24 mouse cellular contexts compared by ENCODE assay signal in genomic region chr6:7594445-7594844, GRCm38 (mm10). TPM values are rescaled to one million over a fixed set of nuclear protein-coding genes. Genes with fewer than 3 reads are reported as not detected.
DNase-seq lines count a peak whose midpoint lies in the region; ATAC-seq and TF ChIP-seq lines count a peak whose summit lies in the region.
"Had no signal": no experiment of that assay in that cellular context is flagged by ENCODE, and none has a peak within 500 bp of the region (broad histone marks: within the 10 kb centered on the region; RNA-seq: fewer than 3 reads in every experiment).

No protein-coding gene starts in this region.

- 83% methylated on average over 2 of the region's 2 CpGs for WGBS in intestine, postnatal 0 days

- H3K4me1 ChIP-seq in MEL (ENCODE audit: control insufficient read depth in 1 of 2, insufficient read depth in 2 of 2, low read length in 2 of 2), result no peaks in the 10 kb centered on the region
- no peaks in the 10 kb centered on the region for H3K4me1 ChIP-seq in intestine, postnatal 0 days (replicated peaks; ENCODE audit: control insufficient read depth, insufficient read depth, low read length)
- H3K4me1 ChIP-seq: embryonic facial prominence, embryonic 13.5 days; embryonic facial prominence, embryonic 15.5 days; forebrain, embryonic 13.5 days; forebrain, embryonic 15.5 days had no signal

- no peak overlapping the region for H3K27ac ChIP-seq in MEL (ENCODE audit: control insufficient read depth, low read depth, low read length)
- H3K27ac ChIP-seq in intestine, postnatal 0 days (ENCODE audit: low read depth, low read length), result no peak overlapping the region
- H3K27ac ChIP-seq: embryonic facial prominence, embryonic 13.5 days; embryonic facial prominence, embryonic 15.5 days; forebrain, embryonic 13.5 days; forebrain, embryonic 15.5 days had no signal

- TF ChIP-seq POLR2A in MEL (IDR thresholded peaks at IDR 0.05; ENCODE audit: control insufficient read depth in 1 of 2, insufficient read depth in 1 of 2, low read depth in 1 of 2, low read length in 2 of 2, poor library complexity in 1 of 2), result no peak

- DNase-seq in MEL (ENCODE audit: low read depth, low spot score), result no peak
- no peak for DNase-seq in lung, postnatal 4 days
- DNase-seq in urinary bladder, postnatal 10 days (ENCODE audit: low spot score), result no peak
- DNase-seq: adrenal gland, adult 2 months; adrenal gland, postnatal 10 days; adrenal gland, postnatal 25 days; B cell, adult 2 months; cerebellum, adult 11 months; cerebellum, adult 18-20 months; cerebellum, adult 8-10 months; cerebellum, adult 9-11 months; cerebellum, postnatal 14 days; cerebellum, postnatal 36 days; embryo, embryonic 11 days; forebrain, postnatal 0 days had no signal

- H3K79me2 ChIP-seq in C2C12 (ENCODE audit: control insufficient read depth, insufficient read depth), result no peaks in the 10 kb centered on the region
- no peaks in the 10 kb centered on the region for H3K79me2 ChIP-seq in MEL (ENCODE audit: control insufficient read depth, insufficient read depth, low read length, poor library complexity)

- no peak for TF ChIP-seq CTCF in C2C12 (IDR thresholded peaks at IDR 0.05; ENCODE audit: control insufficient read depth, insufficient read depth, insufficient read length)
- TF ChIP-seq CTCF in MEL (IDR thresholded peaks at IDR 0.05 in 2 of 3, conservative IDR thresholded peaks at IDR 0.05 in 1 of 3; ENCODE audit: control insufficient read depth in 1 of 3, insufficient read depth in 1 of 3, low read depth in 2 of 3, low read length in 3 of 3, poor library complexity in 1 of 3, severe bottlenecking in 1 of 3), result no peak
- TF ChIP-seq CTCF in intestine, postnatal 0 days (IDR thresholded peaks at IDR 0.05; ENCODE audit: low read depth), result no peak

- no peak overlapping the region for H3ac ChIP-seq in C2C12 (ENCODE audit: control insufficient read depth, insufficient read length, low read depth)

- ATAC-seq in intestine, postnatal 0 days, result no peak
- ATAC-seq: forebrain, embryonic 13.5 days; forebrain, embryonic 15.5 days; forebrain, postnatal 0 days had no signal

- no peak for TF ChIP-seq EP300 in MEL (IDR thresholded peaks at IDR 0.05; ENCODE audit: low read depth in 1 of 2, low read length in 2 of 2)

- H3K9ac ChIP-seq in MEL (ENCODE audit: control insufficient read depth, low read depth, low read length, poor library complexity, severe bottlenecking), result no peak overlapping the region
- no peak overlapping the region for H3K9ac ChIP-seq in intestine, postnatal 0 days (ENCODE audit: low read depth, low read length)
- H3K9ac ChIP-seq: embryonic facial prominence, embryonic 13.5 days; embryonic facial prominence, embryonic 15.5 days; forebrain, embryonic 13.5 days; forebrain, embryonic 15.5 days; forebrain, postnatal 0 days had no signal

- H3K4me3 ChIP-seq in C2C12 (ENCODE audit: insufficient read depth, poor library complexity, severe bottlenecking) (no peak overlapping the region), MEL (ENCODE audit: control insufficient read depth in 1 of 2, insufficient read depth in 1 of 2, low read depth in 2 of 2, low read length in 2 of 2) (no peak overlapping the region)
- H3K4me3 ChIP-seq in intestine, postnatal 0 days (ENCODE audit: low read depth, low read length), result no peak overlapping the region
- H3K4me3 ChIP-seq: embryonic facial prominence, embryonic 13.5 days; embryonic facial prominence, embryonic 15.5 days; erythroblast, embryonic 14.5 days; forebrain, embryonic 13.5 days; forebrain, embryonic 15.5 days had no signal

- no peak overlapping the region for H3K4me2 ChIP-seq in intestine, postnatal 0 days (replicated peaks; ENCODE audit: low read depth)
- H3K4me2 ChIP-seq: embryonic facial prominence, embryonic 13.5 days; embryonic facial prominence, embryonic 15.5 days; forebrain, embryonic 13.5 days; forebrain, embryonic 15.5 days had no signal

- H3K79me3 ChIP-seq in C2C12 (ENCODE audit: low read depth), result no peaks in the 10 kb centered on the region

- H3K36me3 ChIP-seq in C2C12 (ENCODE audit: control insufficient read depth, insufficient read depth) (no peaks in the 10 kb centered on the region), MEL (ENCODE audit: control insufficient read depth in 1 of 2, insufficient read depth in 2 of 2, low read length in 2 of 2) (no peaks in the 10 kb centered on the region)
- H3K36me3 ChIP-seq in intestine, postnatal 0 days (ENCODE audit: control insufficient read depth, insufficient read depth), result no peaks in the 10 kb centered on the region
- H3K36me3 ChIP-seq: embryonic facial prominence, embryonic 13.5 days; embryonic facial prominence, embryonic 15.5 days; forebrain, embryonic 15.5 days; G1E had no signal

- TF ChIP-seq RAD21 in MEL (IDR thresholded peaks at IDR 0.05; ENCODE audit: low read depth, low read length), result no peak

- H3K9me3 ChIP-seq in MEL (replicated peaks; ENCODE audit: insufficient read depth, low read length), result no peaks in the 10 kb centered on the region
- H3K9me3 ChIP-seq in intestine, postnatal 0 days (ENCODE audit: control insufficient read depth), result no peaks in the 10 kb centered on the region
- H3K9me3 ChIP-seq: embryonic facial prominence, embryonic 13.5 days; embryonic facial prominence, embryonic 15.5 days; forebrain, embryonic 13.5 days; forebrain, embryonic 15.5 days; G1E had no signal

- no peaks in the 10 kb centered on the region for H3K27me3 ChIP-seq in C2C12 (ENCODE audit: control insufficient read depth, insufficient read depth, insufficient read length)
- no peaks in the 10 kb centered on the region; a peak in 2 of 4 replicates for H3K27me3 ChIP-seq in MEL (ENCODE audit: control insufficient read depth in 1 of 2, insufficient read depth in 2 of 2, low read length in 2 of 2)
- H3K27me3 ChIP-seq in intestine, postnatal 0 days (replicated peaks; ENCODE audit: control insufficient read depth, insufficient read depth, low read length), result no peaks in the 10 kb centered on the region
- H3K27me3 ChIP-seq: embryonic facial prominence, embryonic 13.5 days; embryonic facial prominence, embryonic 15.5 days; forebrain, embryonic 13.5 days; forebrain, embryonic 15.5 days had no signal

TF ChIP-seq in C2C12, 6 proteins besides CTCF, POLR2A, EP300 and RAD21:
- no peak for TF ChIP-seq CEBPB (IDR thresholded peaks at IDR 0.05; ENCODE audit: low read depth)
- TF ChIP-seq USF1 (IDR thresholded peaks at IDR 0.05; ENCODE audit: low read depth), result peak; percentile 69

TF ChIP-seq in MEL, 35 proteins besides CTCF, POLR2A, EP300 and RAD21:
- TF ChIP-seq USF2 (IDR thresholded peaks at IDR 0.05; ENCODE audit: borderline replicate concordance in 1 of 2, insufficient read depth in 1 of 2, low read depth in 1 of 2, low read length in 2 of 2) (peak in 1 of 2 experiments; percentile 36; a peak in 1 of 4 replicates), USF1 (IDR thresholded peaks at IDR 0.05; ENCODE audit: low read depth, low read length) (peak; percentile 66), UBTF (IDR thresholded peaks at IDR 0.05; ENCODE audit: borderline replicate concordance, insufficient read depth, low read depth, low read length) (no peak), RCOR1 (IDR thresholded peaks at IDR 0.05; ENCODE audit: low read depth, low read length) (no peak), MAFK (IDR thresholded peaks at IDR 0.05; ENCODE audit: borderline replicate concordance, low read depth, low read length) (no peak)

RNA-seq across cellular contexts. Expression of gene Tac1, which starts 39.8 kb away (rescaled TPM):
- polyA plus RNA-seq in C2C12 (2012; fragmentation: generic; extraction: Trizol) (not detected), MEL (2012; ENCODE audit: insufficient read depth in 1 of 2, insufficient read length in 2 of 2, low read depth in 1 of 2, low replicate concordance in 2 of 2, missing spikeins in 1 of 2) (not detected)
- not detected in 2 replicates for total RNA-seq in MEL (2012; rRNA removed)
- 49.3 and 51.4 TPM in 2 replicates for polyA plus RNA-seq in intestine, postnatal 0 days (2015; fragmentation: Nextera tagmentation; extraction: Ambion mirVana)
- total RNA-seq: adrenal gland, adult 2 months; adrenal gland, postnatal 25 days; common myeloid progenitor, adult 5-6 weeks; G1E had no signal
- polyA plus RNA-seq: adrenal gland, adult 2 months; erythroblast, embryonic 14.5 days; G1E had no signal

Comparison
In these comparisons a context has a peak if more than half of its experiments do, and no peak if none do; other contexts are left out.
1. RNA of gene Tac1, which starts 39.8 kb away (polyA plus RNA-seq): 49.3 to 51.4 TPM in intestine, postnatal 0 days; not detected in C2C12 (single experiment) and not detected in MEL; every median in the first group is over 10 times any median in the second.